Mouse (Mus musculus): ENCODE results near the gene 1500009C09Rik. TPM values are rescaled to one million over a fixed set of nuclear protein-coding genes. Genes with fewer than 3 reads are reported as not detected.
A peak's percentile ranks its signal among the peaks of the same experiment; 100 is the strongest.

1500009C09Rik gene
- 16.7 and 20.3 TPM in 2 replicates for polyA plus RNA-seq (2015; fragmentation: Nextera tagmentation; extraction: Ambion mirVana)

DNA sequence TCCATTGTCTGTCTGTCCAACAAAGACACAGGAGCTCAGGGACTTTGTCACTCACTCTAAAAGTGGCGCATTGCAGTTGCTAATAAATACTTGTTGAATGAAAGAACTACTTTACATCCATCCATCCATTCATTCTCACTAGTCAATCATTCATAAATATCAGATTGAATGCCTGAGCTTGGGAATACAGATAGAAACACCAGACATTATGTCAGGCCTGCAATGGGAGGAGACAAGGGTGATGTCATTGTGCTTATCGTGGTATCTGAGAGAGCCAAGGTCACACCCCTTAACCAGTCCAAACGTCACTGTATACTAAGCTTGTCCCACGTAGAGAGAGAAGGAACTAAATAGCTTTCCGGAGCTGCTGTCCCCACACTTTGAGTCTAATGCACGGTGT lies at the start of gene 1500009C09Rik:
Gene 1500009C09Rik, plus strand, starts transcription at position 301 of the 400 bp plus-strand sequence.
- Histone ChIP-seq H3K4me2 (ENCODE audit: low read length) (no peak within 1 kb of the TSS), H3K27me3 (replicated peaks; ENCODE audit: control insufficient read depth, insufficient read depth, low read length) (no peaks in the 10 kb centered on the region), H3K27ac (ENCODE audit: low read depth, low read length) (no peak within 1 kb of the TSS), H3K4me3 (ENCODE audit: low read length) (no peak within 1 kb of the TSS), H3K9me3 (ENCODE audit: control insufficient read depth, low read length) (no peaks in the 10 kb centered on the region), H3K36me3 (ENCODE audit: control insufficient read depth, insufficient read depth, low read length) (no peaks in the 10 kb centered on the region), H3K4me1 (ENCODE audit: control insufficient read depth, insufficient read depth, low read depth, low read length) (peaks cover 16% of the 10 kb centered on the region), H3K9ac (ENCODE audit: low read depth, low read length) (no peak within 1 kb of the TSS)
- 91% methylated on average over 6 of the region's 6 CpGs for WGBS
- no peak for ATAC-seq

DNA sequence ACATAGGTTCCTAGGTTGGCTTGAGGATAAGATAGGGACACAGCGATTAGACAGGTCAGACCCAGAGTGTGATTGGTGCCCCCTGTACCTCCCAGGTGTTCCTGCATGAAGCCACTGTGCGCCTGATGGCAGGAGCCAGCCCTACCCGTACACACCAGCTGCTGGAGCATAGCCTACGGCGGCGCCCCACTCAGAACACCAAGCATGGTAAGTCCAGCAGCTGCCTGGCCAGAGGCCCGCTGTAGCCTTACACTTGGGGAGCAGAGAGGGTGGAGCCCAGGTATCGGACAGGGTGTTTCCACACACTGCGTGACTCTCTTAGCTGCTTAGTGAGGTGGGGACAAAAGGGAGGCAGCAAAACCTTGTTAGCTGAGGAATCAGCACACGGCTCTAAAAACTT lies 49.1 kb upstream of the 1500009C09Rik start:
- H3K27me3 ChIP-seq (replicated peaks; ENCODE audit: control insufficient read depth, insufficient read depth, low read length): peaks cover 3% of the 10 kb centered on the region; the same call in 1 of the 2 replicates
- peaks cover 35% of the 10 kb centered on the region for H3K36me3 ChIP-seq (ENCODE audit: control insufficient read depth, insufficient read depth, low read length)
- peaks cover 25% of the 10 kb centered on the region for H3K4me1 ChIP-seq (ENCODE audit: control insufficient read depth, insufficient read depth, low read depth, low read length)
- ATAC-seq: no peak
- no peak overlapping the region for H3K27ac ChIP-seq (ENCODE audit: low read depth, low read length)
- no peak overlapping the region for H3K4me3 ChIP-seq (ENCODE audit: low read length)
- H3K4me2 ChIP-seq (ENCODE audit: low read length): no peak overlapping the region
- no peak overlapping the region for H3K9ac ChIP-seq (ENCODE audit: low read depth, low read length)
- WGBS: 93% methylated on average over 10 of the region's 10 CpGs
- H3K9me3 ChIP-seq (ENCODE audit: control insufficient read depth, low read length): no peaks in the 10 kb centered on the region

DNA sequence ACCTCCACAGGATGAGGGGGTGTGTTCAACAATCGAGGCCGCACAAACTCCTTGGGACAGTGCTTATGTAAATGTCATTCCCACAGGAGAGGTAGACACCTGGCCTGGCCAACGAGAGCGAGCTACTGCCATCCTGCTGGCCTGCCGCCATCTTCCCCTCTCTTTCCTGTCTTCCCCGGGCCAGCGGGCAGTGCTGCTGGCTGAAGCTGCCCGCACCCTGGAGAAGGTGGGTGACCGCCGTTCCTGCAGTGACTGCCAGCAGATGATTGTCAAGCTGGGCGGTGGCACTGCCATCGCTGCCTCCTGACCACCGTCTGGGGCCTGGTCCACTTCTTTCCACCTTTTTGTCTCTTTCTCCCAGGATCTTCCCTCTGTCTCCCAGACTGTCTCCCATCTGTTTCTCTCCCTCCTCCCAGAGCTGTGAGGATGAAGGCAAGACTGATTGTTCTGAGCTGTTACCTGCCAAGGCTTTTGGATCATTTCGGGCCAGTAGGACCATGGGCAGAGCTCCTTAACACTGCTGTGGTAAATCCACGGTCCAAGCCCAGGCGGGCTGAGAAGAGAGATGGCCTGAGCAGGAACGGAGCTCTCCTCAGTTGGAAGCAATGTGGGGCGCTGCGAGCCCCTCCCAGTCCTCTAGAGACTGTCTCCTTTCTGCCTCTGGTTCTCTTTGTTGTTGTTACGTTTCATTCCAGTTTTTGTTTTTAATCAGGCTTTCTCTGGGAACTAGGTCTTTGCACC lies 48.4 kb upstream of the 1500009C09Rik start:
- 62% methylated on average over 20 of the region's 20 CpGs for WGBS
- peaks cover 8% of the 10 kb centered on the region for H3K27me3 ChIP-seq (replicated peaks; ENCODE audit: control insufficient read depth, insufficient read depth, low read length)
- ATAC-seq: no peak
- peaks cover 31% of the 10 kb centered on the region for H3K36me3 ChIP-seq (ENCODE audit: control insufficient read depth, insufficient read depth, low read length)
- no peak overlapping the region for H3K9ac ChIP-seq (ENCODE audit: low read depth, low read length)
- H3K27ac ChIP-seq (ENCODE audit: low read depth, low read length): no peak overlapping the region
- no peaks in the 10 kb centered on the region for H3K9me3 ChIP-seq (ENCODE audit: control insufficient read depth, low read length)
- H3K4me2 ChIP-seq (ENCODE audit: low read length): no peak overlapping the region
- peaks cover 25% of the 10 kb centered on the region for H3K4me1 ChIP-seq (ENCODE audit: control insufficient read depth, insufficient read depth, low read depth, low read length)
- no peak overlapping the region for H3K4me3 ChIP-seq (ENCODE audit: low read length)

DNA sequence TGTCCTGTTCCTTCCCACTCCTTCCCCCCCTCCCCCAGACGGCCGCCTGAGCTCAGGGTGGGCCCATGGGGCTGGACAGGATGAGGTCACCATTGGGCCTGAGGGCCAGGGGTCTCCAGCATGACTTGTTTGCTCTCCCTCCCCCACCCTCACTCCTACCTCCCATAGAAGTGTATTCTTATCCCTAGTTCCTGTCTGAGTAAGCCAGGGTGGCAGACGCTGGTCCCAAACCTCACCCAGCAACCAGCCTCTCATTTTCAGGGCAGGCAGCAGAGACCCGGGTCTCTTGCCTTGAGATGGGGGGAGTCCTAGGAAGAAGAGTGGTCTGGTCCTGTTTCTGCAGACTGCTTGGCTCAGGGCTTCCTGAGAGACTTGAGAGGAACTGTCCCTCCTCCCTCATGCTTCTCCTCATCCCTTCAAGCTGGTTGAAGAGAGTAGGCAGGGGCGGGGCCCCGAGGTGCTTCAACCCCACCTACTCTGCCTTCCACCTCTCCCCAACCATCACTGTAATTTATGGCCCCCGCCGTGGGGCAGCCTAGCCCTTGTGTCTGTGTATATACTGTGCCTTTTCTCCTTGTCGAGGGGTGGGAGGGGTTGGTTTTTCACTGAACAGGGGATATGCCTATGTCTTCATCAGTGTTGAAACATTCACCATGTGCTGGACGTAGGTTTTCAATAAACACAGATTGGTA lies 47.4 kb upstream of the 1500009C09Rik start:
- no peak for ATAC-seq
- Histone ChIP-seq H3K9me3 (ENCODE audit: control insufficient read depth, low read length) (no peaks in the 10 kb centered on the region), H3K36me3 (ENCODE audit: control insufficient read depth, insufficient read depth, low read length) (peaks cover 21% of the 10 kb centered on the region), H3K9ac (ENCODE audit: low read depth, low read length) (no peak overlapping the region), H3K27me3 (replicated peaks; ENCODE audit: control insufficient read depth, insufficient read depth, low read length) (peaks cover 14% of the 10 kb centered on the region), H3K4me3 (ENCODE audit: low read length) (no peak overlapping the region), H3K27ac (ENCODE audit: low read depth, low read length) (no peak overlapping the region), H3K4me2 (ENCODE audit: low read length) (no peak overlapping the region), H3K4me1 (ENCODE audit: control insufficient read depth, insufficient read depth, low read depth, low read length) (peaks cover 25% of the 10 kb centered on the region)
- WGBS: 71% methylated on average over 10 of the region's 10 CpGs

DNA sequence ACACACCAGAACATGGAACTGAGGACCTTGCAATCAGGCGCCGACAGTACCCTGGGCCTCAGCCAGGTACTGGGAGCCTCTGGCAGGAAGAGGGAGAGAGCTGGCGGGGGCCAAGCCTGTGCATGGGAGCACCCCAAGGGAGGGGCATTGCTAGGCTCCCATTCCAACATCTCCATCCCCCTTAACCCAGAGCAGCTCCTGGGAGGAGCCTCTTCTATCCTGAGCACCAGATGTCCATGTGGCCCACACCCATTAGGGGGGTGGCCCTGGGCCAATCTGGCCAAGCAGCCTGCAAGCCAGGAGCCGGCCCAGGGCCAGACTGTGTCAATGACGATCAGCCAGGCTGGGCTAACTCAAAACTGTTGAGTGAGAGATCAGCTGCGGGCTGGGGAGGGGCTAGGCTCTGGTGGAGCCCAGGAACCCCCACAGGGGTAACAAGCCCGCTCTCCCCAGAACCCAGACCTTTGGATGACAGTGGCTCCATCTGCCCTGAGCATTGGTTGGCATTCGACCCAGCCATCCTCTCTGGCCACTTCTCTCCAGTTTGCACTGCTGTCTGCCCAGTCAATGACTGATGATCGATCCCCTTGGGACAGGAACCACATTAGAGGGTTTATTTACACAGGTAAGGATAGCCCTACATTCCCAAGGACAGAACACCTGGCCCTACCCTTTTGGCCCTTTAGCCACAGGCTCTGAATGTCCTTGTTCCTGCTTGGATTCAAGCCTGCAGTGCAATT lies 45.7 kb upstream of the 1500009C09Rik start:
- H3K9me3 ChIP-seq (ENCODE audit: control insufficient read depth, low read length): no peaks in the 10 kb centered on the region
- peak; percentile 89 for ATAC-seq
- peaks cover 8% of the 10 kb centered on the region; the same call in 1 of the 2 replicates for H3K36me3 ChIP-seq (ENCODE audit: control insufficient read depth, insufficient read depth, low read length)
- no peak overlapping the region for H3K4me3 ChIP-seq (ENCODE audit: low read length)
- H3K4me2 ChIP-seq (ENCODE audit: low read length): no peak overlapping the region
- 43% methylated on average over 9 of the region's 9 CpGs for WGBS
- peaks cover 30% of the 10 kb centered on the region for H3K27me3 ChIP-seq (replicated peaks; ENCODE audit: control insufficient read depth, insufficient read depth, low read length)
- H3K4me1 ChIP-seq (ENCODE audit: control insufficient read depth, insufficient read depth, low read depth, low read length): peaks cover 29% of the 10 kb centered on the region
- no peak overlapping the region; the same call in 1 of the 2 replicates for H3K9ac ChIP-seq (ENCODE audit: low read depth, low read length)
- H3K27ac ChIP-seq (ENCODE audit: low read depth, low read length): no peak overlapping the region

DNA sequence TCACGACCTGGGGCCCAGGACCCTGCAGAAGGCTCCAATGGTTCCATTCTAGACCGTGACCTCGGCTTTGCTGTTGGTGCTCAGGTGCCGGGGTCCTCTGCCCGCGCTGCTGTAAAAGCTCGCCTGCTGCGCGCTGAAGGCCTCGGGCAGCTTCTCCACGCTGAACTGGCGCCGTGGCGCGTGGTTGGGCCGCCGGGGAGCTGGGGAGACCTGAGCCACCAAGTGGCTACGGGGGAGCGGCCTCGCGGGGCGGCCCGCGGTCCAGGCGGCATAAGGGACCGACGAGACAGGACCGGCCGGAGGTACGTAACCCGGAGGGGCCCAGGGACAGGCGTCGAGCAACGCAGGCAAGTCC lies 45.1 kb upstream of the 1500009C09Rik start:
- Histone ChIP-seq H3K9ac (ENCODE audit: low read depth, low read length) (peak overlapping the region; percentile 39; the same call in 1 of the 2 replicates), H3K4me2 (ENCODE audit: low read length) (peak overlapping the region; percentile 31), H3K4me3 (ENCODE audit: low read length) (no peak overlapping the region), H3K27me3 (replicated peaks; ENCODE audit: control insufficient read depth, insufficient read depth, low read length) (peaks cover 34% of the 10 kb centered on the region), H3K27ac (ENCODE audit: low read depth, low read length) (no peak overlapping the region), H3K9me3 (ENCODE audit: control insufficient read depth, low read length) (no peaks in the 10 kb centered on the region), H3K4me1 (ENCODE audit: control insufficient read depth, insufficient read depth, low read depth, low read length) (peaks cover 34% of the 10 kb centered on the region), H3K36me3 (ENCODE audit: control insufficient read depth, insufficient read depth, low read length) (peaks cover 6% of the 10 kb centered on the region; the same call in 1 of the 2 replicates)
- WGBS: 16% methylated on average over 34 of the region's 34 CpGs
- ATAC-seq: no peak

DNA sequence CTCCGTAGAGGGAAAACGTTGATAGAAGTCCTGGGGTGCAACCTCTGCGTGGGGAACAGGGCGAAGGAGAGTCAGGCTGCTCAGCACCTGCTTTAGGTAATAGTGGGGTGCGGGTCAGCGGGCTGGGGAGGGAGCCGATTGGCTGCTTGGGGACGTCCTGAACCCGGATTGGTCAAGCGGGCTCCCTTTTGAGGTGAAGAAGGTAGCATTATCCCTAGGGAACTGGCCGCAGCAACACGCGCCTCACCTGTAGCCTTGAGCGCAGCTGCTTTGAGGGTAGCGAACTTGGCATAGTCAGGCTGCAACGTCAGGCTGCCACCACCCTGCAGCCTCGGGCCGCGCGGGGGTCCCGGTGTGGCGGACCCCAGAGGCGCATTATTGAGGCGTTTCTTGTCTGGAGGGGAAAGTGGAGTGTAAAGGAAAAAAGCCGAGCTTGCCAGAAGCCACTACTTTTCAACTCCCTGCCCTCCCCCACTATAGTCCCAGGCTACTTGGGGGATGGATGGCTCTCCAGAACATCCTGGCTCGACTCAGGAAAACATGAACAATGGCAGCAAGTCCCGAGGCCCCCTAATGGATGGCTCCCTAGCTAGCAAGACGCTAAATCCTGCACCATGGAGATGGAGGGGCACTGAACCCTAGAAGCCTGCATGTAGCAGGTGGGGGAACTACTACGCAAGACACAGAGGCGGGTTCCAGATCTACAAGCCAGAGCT lies 44.5 kb upstream of the 1500009C09Rik start:
- Histone ChIP-seq H3K9me3 (ENCODE audit: control insufficient read depth, low read length) (no peaks in the 10 kb centered on the region), H3K27ac (ENCODE audit: low read depth, low read length) (no peak overlapping the region), H3K9ac (ENCODE audit: low read depth, low read length) (no peak overlapping the region; the same call in 1 of the 2 replicates), H3K4me2 (ENCODE audit: low read length) (peak overlapping the region; percentile 31), H3K27me3 (replicated peaks; ENCODE audit: control insufficient read depth, insufficient read depth, low read length) (peaks cover 38% of the 10 kb centered on the region), H3K4me1 (ENCODE audit: control insufficient read depth, insufficient read depth, low read depth, low read length) (peaks cover 40% of the 10 kb centered on the region), H3K4me3 (ENCODE audit: low read length) (no peak overlapping the region), H3K36me3 (ENCODE audit: control insufficient read depth, insufficient read depth, low read length) (peaks cover 5% of the 10 kb centered on the region; the same call in 1 of the 2 replicates)
- no peak for ATAC-seq
- WGBS: 15% methylated on average over 30 of the region's 30 CpGs

DNA sequence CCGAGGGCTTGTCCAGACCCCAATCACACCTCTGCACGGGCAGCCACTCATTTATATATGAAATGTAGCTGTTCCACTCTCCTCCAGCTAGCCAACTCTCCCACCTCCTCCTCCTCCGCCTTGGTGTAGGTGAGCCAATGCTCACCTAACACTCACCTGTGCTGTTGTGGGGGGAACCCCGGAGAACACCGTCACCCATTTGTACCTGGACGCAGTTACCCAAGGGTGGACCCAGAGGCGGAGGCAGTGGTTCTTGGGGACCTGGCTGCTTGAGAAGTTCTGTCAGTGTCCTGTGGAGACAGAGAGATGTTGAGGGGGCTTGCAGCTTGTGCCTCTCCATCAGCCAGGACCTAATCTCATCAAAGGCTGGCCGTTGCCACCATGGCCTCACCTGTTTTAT lies 43.9 kb upstream of the 1500009C09Rik start:
- WGBS: 85% methylated on average over 8 of the region's 8 CpGs
- peaks cover 4% of the 10 kb centered on the region; the same call in 1 of the 2 replicates for H3K36me3 ChIP-seq (ENCODE audit: control insufficient read depth, insufficient read depth, low read length)

More for the DNA sequence above, 43.9 kb upstream of the 1500009C09Rik start:
- ATAC-seq: no peak
- Histone ChIP-seq H3K27me3 (replicated peaks; ENCODE audit: control insufficient read depth, insufficient read depth, low read length) (peaks cover 45% of the 10 kb centered on the region), H3K4me1 (ENCODE audit: control insufficient read depth, insufficient read depth, low read depth, low read length) (peaks cover 41% of the 10 kb centered on the region), H3K4me3 (ENCODE audit: low read length) (no peak overlapping the region), H3K4me2 (ENCODE audit: low read length) (no peak overlapping the region), H3K9ac (ENCODE audit: low read depth, low read length) (no peak overlapping the region), H3K9me3 (ENCODE audit: control insufficient read depth, low read length) (no peaks in the 10 kb centered on the region), H3K27ac (ENCODE audit: low read depth, low read length) (no peak overlapping the region)
